Mouse (Mus musculus) megakaryocyte, embryonic 14.5 days (primary cell): ENCODE measurements at regions not wholly inside any gene's neighbourhood (a gene's known extent, or its start where the extent isn't known, plus 50 kb on each side); places are given as distances from the start of the nearest gene placed in this dataset.

Experiments
- FLI1 ChIP-seq: IDR thresholded peaks from 2 replicates; pipeline ENCODE4 v1.6.1; 2012; ENCODE audit warnings: low read length, inconsistent platforms, mixed read lengths
- GATA1 ChIP-seq: IDR thresholded peaks from 3 replicates; pipeline ENCODE4 v1.6.1; 2012; ENCODE audit warnings: mixed read lengths, low read length, inconsistent platforms, borderline replicate concordance

DNA sequence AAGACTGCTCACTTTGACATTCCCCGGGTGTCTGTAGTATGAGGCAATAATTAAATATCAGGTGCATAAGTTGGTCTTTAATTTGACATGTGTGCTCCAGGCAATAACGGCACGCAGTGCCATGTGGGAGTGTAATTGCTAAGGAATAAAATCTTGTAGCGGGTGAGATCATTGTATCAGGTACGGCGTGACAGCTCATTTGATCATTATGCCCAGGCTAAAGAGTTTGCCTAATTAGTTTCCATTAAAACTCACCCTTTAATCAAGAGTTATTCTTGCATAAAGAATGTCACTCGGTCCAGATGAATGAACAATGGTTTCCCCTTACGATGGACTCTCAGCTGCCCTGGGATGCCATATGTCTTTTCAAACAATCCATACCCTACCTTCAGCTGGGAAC lies 190.4 kb downstream of the Insc start:
- TF ChIP-seq GATA1 (no peak), FLI1 (no peak)
